Mouse (Mus musculus) cerebellum, adult 2 months (tissue): ENCODE measurements around the gene Gm17387.
A peak's percentile ranks its signal among the peaks of the same experiment; 100 is the strongest.

Experiments
- CTCF ChIP-seq: fragments of 200-500 bp; IDR thresholded peaks from 2 replicates; pipeline ENCODE4 v1.5.1; 2011; ENCODE audit warnings: low read depth, mild to moderate bottlenecking, control low read depth, low read length, moderate library complexity, borderline replicate concordance; ENCODE audit not compliant: insufficient read depth
- POLR2A ChIP-seq: fragments of 200-500 bp; IDR thresholded peaks from 2 replicates; pipeline ENCODE4 v1.6.1; 2011; ENCODE audit warnings: low read length, control low read depth, borderline replicate concordance; ENCODE audit not compliant: insufficient read depth

GRCm38 (mm10) chr7:141060426-141061242 is 31.7 kb downstream of the Gm17387 start, which contains the start of gene B4galnt4:
- TF ChIP-seq CTCF (no peak), POLR2A (peak; percentile 98)
